Mouse (Mus musculus) small intestine, adult 2 months (tissue): Measurements from ENCODE around the gene Ppef2. TPM values are rescaled to one million over a fixed set of nuclear protein-coding genes. Genes with fewer than 3 reads are reported as not detected.
A peak's percentile ranks its signal among the peaks of the same experiment; 100 is the strongest.
"Not testable (repeated sequence)": the region's sequence is repeated elsewhere in the genome, so short reads cannot be mapped to it uniquely, and the experiment has no call there.

Experiments used
- H3K27ac ChIP-seq: fragments of 200-500 bp; 2 replicates; pipeline ENCODE4 v1.5.1; 2012; ENCODE audit warnings: low read depth, low read length, control low read depth, inconsistent platforms; ENCODE audit not compliant: insufficient read depth
- H3K27me3 ChIP-seq: fragments of 200-500 bp; 2 replicates; pipeline ENCODE4 v1.6.1; 2012; ENCODE audit warnings: mild to moderate bottlenecking, moderate library complexity, low read length, inconsistent platforms; ENCODE audit not compliant: control insufficient read depth, insufficient read depth
- H3K36me3 ChIP-seq: fragments of 200-500 bp; 2 replicates; pipeline ENCODE4 v1.6.1; 2012; ENCODE audit warnings: mild to moderate bottlenecking, low read length, control low read depth, inconsistent platforms; ENCODE audit not compliant: control insufficient read depth, insufficient read depth
- H3K4me1 ChIP-seq: fragments of 200-500 bp; 2 replicates; pipeline ENCODE4 v1.6.1; 2012; ENCODE audit warnings: low read length, inconsistent platforms, mixed read lengths; ENCODE audit not compliant: control insufficient read depth, insufficient read depth, insufficient read length
- H3K4me3 ChIP-seq: fragments of 200-500 bp; 2 replicates; pipeline ENCODE4 v1.5.1; 2012; ENCODE audit warnings: low read depth, mild to moderate bottlenecking, control low read depth, inconsistent platforms, low read length, moderate library complexity
- CTCF ChIP-seq: fragments of 200-500 bp; IDR thresholded peaks from 2 replicates; pipeline ENCODE4 v1.5.1; 2012; ENCODE audit warnings: low read depth, mild to moderate bottlenecking, control low read depth, inconsistent platforms, low read length, moderate library complexity, mixed read lengths; ENCODE audit not compliant: insufficient replicate concordance, insufficient read length; ENCODE audit errors: extremely low read depth
- POLR2A ChIP-seq: fragments of 200-500 bp; IDR thresholded peaks from 2 replicates; pipeline ENCODE4 v1.6.1; 2012; ENCODE audit warnings: low read depth, mild to moderate bottlenecking, control low read depth, inconsistent platforms, low read length, moderate library complexity
- WGBS: fragments of 180-500 bp; shearing (Covaris S2); methylation state at CpG from one replicate; pipeline ENCODE4 v1.1.7; 2018; 5-methylcytosine and 5-hydroxymethylcytosine counted together
- polyA plus RNA-seq: library from polyadenylated mRNA; depleted of rRNA; stranded (reverse); fragments of >200 nt; gene quantifications from 2 replicates; pipeline ENCODE4 v1.2.3, GENCODE M21; 2012

Ppef2 gene
- polyA plus RNA-seq, 1 experiment: 1.4 TPM

DNA sequence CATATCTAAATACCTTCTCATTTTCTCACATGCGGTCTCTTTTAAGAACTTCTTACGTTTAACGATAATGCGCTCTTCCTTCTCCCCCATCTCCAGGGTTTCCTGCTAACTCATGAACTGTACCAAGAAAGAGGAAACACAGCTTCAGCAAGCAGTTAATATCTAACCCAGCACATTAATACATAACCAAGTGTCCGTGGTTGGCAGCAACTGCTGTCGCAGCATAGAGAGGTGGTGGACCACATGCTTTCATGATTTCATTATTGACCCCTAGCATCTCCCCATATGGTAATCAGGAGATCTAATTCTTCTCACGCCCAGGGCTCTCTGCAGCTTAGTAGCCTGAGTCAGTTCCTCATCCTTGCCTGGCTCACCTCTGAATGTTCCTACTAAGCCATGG, 50.9 kb downstream of the Ppef2 start:
- Histone ChIP-seq H3K27me3 (no peaks in the 10 kb centered on the region), H3K27ac (peak overlapping the region; percentile 93), H3K4me1 (peaks cover 23% of the 10 kb centered on the region; the same call in 1 of the 2 replicates), H3K4me3 (no peak overlapping the region), H3K36me3 (peaks cover 29% of the 10 kb centered on the region)
- TF ChIP-seq CTCF (no peak), POLR2A (no peak)
- WGBS: 27% methylated on average over 7 of the region's 7 CpGs

GRCm38 (mm10) chr5:92204162-92205036, 51.7 kb downstream of the Ppef2 start:
- peaks cover 33% of the 10 kb centered on the region for H3K36me3 ChIP-seq
- TF ChIP-seq CTCF (no peak), POLR2A (no peak)
- WGBS: 22% methylated on average over 6 of the region's 6 CpGs
- H3K4me3 ChIP-seq: no peak overlapping the region
- H3K27ac ChIP-seq: peak overlapping the region; percentile 88
- no peaks in the 10 kb centered on the region for H3K27me3 ChIP-seq
- peaks cover 23% of the 10 kb centered on the region; the same call in 1 of the 2 replicates for H3K4me1 ChIP-seq

GRCm38 (mm10) chr5:92198266-92198665, 57.8 kb downstream of the Ppef2 start:
- TF ChIP-seq POLR2A: no peak
- TF ChIP-seq CTCF: no peak
- Histone ChIP-seq H3K4me3 (no peak overlapping the region), H3K27ac (no peak overlapping the region), H3K4me1 (0 out of 2 replicates have a peak, but pooled peaks cover 3% of the 10 kb centered on the region), H3K36me3 (peaks cover 69% of the 10 kb centered on the region), H3K27me3 (no peaks in the 10 kb centered on the region)
- WGBS: 84% methylated on average over 8 of the region's 8 CpGs

DNA sequence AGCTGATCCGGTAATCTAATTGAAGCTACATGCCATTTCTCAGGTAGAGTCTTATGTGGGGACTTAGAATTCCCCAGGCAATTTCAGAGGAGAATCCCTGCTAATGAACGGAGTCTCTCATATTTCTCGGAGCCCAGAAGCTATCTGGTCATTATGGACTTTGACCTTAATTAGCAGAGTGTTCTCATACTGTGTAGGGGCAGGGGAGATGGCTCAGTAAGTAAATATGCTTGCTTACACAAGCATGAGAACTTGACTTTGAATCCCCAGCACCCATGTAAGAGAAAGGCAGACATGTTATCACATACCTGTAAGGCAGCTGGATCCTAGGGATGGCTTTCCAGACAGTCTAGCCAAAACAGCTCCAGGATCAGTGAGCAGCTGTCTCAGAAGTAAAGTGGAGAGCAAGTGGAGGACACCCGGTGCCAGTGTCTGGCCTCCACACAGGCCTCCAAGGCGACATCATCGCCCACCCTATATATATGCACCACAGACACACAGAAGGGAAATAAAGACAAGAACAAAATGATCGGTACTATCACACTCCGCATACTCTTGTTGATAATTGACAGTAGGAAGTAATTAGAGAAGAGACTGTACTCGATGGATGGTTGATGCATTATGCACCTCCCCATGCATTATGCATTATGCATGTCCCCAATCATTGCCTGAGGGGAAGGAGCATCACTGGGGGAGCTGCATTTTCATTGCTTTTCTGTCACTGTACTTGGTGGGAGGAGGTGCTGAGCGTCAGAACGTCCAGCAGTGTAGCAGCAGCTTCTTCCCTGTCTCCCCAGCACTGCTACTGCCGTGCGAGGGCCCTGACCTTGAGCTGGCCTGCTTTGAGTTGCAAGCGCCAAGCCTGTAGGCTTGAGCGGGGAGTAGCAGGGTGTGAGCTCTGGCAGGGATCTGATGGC, 58.9 kb downstream of the Ppef2 start:
- no peak for TF ChIP-seq CTCF
- no peak for TF ChIP-seq POLR2A
- WGBS: 88% methylated on average over 15 of the region's 15 CpGs
- Histone ChIP-seq H3K36me3 (peaks cover 71% of the 10 kb centered on the region), H3K4me1 (no peaks in the 10 kb centered on the region), H3K27me3 (no peaks in the 10 kb centered on the region), H3K4me3 (no peak overlapping the region), H3K27ac (no peak overlapping the region)

GRCm38 (mm10) chr5:92195716-92196115, 60.4 kb downstream of the Ppef2 start:
- not testable (repeated sequence) for H3K4me3 ChIP-seq, H3K27me3 ChIP-seq, H3K27ac ChIP-seq, H3K4me1 ChIP-seq
- TF ChIP-seq CTCF: peak; percentile 71
- WGBS: 41% methylated on average over 2 of the region's 2 CpGs
- H3K36me3 ChIP-seq: peaks cover 60% of the 10 kb centered on the region

GRCm38 (mm10) chr5:92188881-92189483, 67.1 kb downstream of the Ppef2 start:
- Histone ChIP-seq H3K36me3 (peaks cover 59% of the 10 kb centered on the region), H3K27ac (peak overlapping the region; percentile 77), H3K4me1 (peaks cover 12% of the 10 kb centered on the region; the same call in 1 of the 2 replicates), H3K27me3 (no peaks in the 10 kb centered on the region), H3K4me3 (no peak overlapping the region)
- TF ChIP-seq CTCF (no peak), POLR2A (no peak)
- WGBS: 62% methylated on average over 7 of the region's 7 CpGs
